Mouse (Mus musculus): Measurements from ENCODE around the gene Helz.

The Helz gene

DNA sequence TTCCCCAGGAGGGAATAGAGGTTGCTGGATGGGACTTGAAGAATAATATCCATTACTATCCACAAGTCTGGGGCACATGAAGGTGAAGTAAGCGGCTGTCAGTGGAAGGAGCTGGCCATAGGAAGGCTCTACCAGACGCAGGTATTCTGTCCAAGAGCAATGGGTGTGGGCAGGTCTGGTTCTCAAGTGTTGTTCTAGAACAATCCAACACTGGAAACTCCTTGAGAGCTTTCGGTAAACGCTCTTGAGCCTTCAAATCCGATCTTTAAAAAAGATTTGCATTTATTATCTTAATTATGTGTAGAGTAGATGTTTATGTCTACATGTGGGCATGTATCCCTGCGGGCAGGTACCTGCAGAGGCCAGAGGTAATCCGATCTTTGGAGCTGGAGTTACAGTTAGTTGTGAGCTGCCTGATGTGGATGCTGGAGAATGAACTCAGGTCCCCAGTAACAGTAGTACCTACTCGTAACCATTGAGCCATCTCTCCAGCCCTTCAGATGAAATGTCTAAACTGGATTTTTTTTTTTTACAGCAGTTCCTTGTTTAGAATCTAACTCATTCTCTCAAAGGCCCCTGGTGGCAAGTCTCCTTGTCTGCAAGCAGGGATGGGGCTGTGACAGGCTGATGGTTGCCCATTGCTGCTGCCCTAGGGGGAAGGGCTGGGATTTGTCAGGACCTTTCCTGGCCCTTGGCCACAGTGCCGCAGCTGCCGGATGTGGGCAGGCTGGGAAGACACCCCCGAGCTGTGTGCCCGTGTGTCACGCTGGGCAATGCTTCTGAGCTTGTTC, 180.5 kb downstream of the Helz start:
- DNase-seq: no peak

DNA sequence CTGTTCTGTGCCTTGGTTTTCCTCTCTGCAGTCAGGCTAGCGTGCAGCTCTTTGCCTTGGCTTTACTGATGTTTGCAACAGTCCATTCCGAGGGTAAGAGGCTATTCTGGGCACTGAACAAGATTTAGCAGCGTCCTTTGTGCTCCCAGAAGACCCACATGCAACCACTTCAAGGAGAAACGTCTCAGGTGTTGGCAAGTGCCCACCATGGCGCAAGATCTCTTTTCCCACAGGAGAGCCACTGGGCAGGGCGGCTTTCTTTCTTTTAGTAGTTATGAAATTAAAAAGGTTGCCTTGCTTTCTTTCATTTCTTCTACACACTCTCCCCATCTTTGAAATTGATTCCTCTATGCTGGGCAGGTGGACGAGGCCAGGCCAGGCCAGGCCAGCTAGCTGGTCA, 181.4 kb downstream of the Helz start:
- no peak for DNase-seq

DNA sequence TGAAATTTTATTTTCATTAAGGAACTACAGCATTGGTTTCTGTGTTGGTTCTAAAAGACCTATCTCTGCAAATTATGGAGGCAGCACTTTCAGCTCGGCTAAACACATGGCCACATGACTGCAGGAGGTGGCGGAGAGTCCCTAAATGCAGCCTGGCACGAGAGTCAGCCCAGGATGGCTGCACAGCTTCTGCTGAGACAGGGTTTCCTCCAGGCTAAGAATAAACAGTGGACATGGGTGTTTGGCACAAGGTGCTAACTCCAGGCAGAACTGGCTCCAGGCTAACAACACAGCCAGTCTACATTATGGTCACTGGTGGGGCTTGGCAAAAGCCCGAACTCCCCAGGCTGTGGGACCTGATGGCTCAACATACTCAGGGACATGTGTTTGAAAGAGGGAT, 183.2 kb downstream of the Helz start:
- no peak for DNase-seq

DNA sequence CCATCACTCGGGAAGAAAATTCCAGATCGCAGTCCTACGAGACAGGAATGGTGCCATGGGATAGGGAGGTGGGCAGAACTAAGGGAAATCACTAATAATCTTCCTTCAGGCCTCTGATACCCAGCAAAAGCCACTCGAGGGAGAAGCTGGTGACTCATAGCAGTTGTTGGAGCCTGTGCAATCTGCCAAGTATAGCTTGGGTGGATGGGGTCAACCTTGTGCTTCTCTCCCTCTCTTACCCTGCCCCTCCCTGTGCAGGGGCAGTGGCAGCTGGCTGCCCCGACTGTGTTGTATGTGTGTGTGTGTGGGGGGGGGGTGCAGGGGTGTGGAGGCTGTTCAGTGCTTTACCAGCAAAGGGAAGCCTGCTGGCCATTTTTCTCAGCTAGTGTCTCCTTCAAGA, 183.8 kb downstream of the Helz start:
- no peak for DNase-seq

DNA sequence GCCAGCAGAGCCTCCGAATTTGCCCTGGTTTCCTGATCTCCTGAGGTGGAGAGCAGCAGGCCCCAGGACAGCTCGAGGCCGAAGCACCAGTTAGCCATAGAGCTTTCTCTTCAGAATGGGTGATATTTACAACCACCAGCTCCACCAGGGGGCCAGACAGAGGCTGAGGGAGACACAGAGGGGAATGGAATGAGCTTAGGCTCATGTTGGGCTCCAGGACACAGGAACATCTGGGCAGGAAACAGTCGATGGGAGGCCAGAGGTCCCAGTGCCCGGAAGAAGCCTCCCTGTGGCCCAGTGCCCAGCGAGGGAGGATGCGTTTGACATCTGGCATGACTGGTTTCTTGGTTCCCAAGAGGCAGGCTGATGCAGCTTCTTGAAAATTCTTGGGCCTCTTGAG, 186.4 kb downstream of the Helz start:
- no peak for DNase-seq

DNA sequence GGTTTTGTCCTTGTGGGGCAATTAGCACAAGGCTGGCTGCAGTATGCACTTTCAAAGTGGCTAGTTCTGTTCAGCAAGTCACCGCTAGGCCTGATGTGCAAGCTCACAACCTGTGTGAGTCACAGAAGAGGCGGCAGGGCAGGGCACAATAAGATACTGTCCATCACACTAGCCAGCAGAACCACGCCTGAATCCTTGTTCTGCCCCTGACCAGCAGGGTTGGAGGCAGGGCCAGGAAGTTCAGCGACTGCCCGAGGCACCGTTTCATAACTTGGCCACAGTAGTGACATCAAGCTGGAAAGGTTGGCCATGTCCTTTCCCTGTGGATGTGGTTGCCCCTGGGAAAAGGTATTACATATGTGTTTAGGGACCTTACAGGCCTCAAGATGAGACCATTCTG, 190.2 kb downstream of the Helz start:
- no peak for DNase-seq

DNA sequence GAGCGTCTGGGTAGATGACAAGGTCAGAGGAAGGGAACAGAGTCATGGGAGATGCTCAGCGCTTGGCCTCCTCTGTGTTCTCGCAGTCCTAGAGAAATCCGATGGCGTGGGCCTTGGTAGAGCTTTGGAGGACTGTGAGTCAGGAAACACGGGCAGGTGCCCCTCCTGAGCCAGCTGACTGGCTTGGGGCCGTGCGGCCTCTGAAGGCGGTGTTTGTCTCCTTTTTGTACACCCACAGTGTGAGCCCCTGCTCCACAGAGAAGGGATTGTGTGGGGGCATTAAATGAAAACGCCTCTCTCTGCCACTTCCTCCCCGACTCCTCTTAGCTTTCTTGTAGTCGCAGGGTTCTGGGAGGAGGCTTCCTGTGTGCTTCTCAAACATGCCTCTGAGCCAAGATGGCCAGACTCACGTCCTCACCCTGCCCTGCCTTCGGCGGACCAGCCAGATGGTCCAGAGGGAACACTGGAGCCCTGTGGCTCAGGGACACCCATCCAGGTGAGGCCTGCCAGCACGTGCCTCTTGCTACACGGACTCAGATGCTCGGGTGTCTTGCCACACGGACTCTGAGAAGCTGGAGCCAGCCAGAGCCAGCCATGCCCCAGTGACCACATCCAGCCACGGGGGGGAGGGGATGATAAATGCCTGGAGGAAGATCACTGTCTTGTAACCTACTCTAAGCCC, 190.8 kb downstream of the Helz start:
- DNase-seq: no peak

DNA sequence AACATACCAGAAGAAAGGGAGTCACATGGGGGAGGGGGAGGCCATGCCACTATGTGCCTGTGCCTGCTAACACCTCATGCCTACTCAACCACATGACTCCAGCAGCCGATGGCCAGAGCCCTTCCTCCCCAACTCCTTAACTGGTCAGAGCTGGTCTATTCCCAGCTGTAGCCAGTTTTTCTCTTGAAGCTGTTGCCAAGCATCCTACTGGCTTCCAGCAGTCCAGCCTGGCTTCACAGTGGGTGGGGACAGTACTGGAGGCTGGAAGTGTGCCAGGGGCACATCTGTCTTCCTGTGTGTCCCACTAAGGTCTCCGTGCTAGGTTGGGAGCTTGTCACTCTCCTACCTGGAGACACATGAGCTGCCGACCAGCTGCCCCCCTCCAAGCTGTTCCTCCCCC, 195.4 kb downstream of the Helz start:
- no peak for DNase-seq

Measured in liver (tissue).